Mouse (Mus musculus): Measurements from ENCODE around the gene Dhx30.

- TF ChIP-seq CTCF (conservative IDR thresholded peaks at IDR 0.05; ENCODE audit: low read length): no peak
- TF ChIP-seq POU5F1 (IDR thresholded peaks at IDR 0.05; ENCODE audit: borderline replicate concordance, low read length): no peak
- TF ChIP-seq NANOG (IDR thresholded peaks at IDR 0.05; ENCODE audit: borderline replicate concordance, low read length): no peak
Observed at GRCm38 (mm10) chr9:110121424-110121823, 3.8 kb upstream of the Dhx30 start.

All from E14TG2a.4 (cell line).